Mouse (Mus musculus): Measurements from ENCODE around the gene Spsb1. TPM values are rescaled to one million over a fixed set of nuclear protein-coding genes. Genes with fewer than 3 reads are reported as not detected.

Spsb1 gene
- total RNA-seq, 2 experiments from 2014 or later, result 5.5 to 16.1 TPM

DNA sequence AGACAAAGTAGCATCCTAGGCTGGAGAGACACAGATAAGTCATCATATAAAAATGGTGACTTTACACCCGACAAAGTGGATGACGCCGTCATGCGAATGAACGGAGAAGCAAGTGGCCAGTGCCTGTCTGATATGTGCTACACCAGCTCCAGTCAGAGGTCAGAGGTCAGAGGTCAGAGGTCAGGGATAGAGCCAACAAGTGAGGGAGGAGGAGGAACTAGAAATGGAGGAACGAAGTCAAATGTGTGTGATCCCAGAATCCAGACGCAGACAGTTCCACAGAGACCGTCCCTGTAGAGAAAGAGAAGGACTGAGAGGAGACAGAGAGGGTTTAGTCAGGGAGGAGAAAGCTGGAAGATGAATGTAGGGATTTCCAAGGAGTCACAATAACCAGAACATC, 103.3 kb downstream of the Spsb1 start:
- no peak overlapping the region for H3K4me3 ChIP-seq
- intact Hi-C loops (cut with DNase I), result no loop called here
- TF ChIP-seq CTCF (IDR thresholded peaks at IDR 0.05), result no peak
- DNase-seq, result no peak
- H3K27ac ChIP-seq, result no peak overlapping the region

DNA sequence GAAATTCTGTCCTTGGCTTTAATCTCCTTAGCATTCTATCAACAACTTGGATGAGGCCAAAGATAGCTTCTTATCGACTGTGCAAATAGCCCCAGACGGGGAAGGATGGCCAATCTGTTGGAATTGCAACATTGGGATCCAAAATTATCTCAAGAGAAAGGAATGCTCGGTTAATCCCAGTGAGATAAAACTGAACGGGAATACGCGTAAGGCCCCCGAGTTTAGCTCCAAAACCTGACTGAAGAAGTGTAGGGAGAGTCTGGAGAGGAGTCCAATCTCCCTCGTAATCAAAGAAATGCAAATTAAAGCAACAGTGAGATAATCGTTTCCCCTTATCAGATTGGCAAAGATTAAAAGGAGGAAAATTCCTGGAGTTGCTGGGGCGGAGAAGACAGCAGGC, 104.2 kb downstream of the Spsb1 start:
- no peak for TF ChIP-seq CTCF (IDR thresholded peaks at IDR 0.05)
- intact Hi-C loops (cut with DNase I), result no loop called here
- DNase-seq, result no peak
- Histone ChIP-seq H3K4me3 (no peak overlapping the region), H3K27ac (peak overlapping the region; percentile 31; the same call in 1 of the 2 replicates)

DNA sequence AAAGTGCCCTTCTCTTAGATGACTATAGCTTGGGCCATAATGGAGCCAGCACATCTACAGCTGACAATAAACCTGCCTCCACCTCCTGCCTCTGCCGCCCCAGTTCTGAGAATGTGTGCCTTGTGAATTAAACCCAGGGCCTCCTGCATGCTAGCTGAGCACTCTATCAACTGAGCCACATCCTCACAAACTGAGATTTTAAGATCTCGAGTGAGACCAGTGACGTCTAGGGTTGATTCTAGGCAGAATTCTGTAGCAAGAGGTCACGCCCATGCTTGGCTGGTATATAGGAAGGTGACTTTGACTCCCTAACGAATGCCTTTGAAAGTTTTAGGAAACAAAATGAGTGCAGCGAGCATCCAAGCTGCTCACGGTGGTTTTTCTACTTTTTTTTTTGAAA, 104.8 kb downstream of the Spsb1 start:
- no peak for DNase-seq
- no peak overlapping the region for H3K4me3 ChIP-seq
- no peak overlapping the region for H3K27ac ChIP-seq
- no peak for TF ChIP-seq CTCF (IDR thresholded peaks at IDR 0.05)
- intact Hi-C loops (cut with DNase I), result no loop called here

DNA sequence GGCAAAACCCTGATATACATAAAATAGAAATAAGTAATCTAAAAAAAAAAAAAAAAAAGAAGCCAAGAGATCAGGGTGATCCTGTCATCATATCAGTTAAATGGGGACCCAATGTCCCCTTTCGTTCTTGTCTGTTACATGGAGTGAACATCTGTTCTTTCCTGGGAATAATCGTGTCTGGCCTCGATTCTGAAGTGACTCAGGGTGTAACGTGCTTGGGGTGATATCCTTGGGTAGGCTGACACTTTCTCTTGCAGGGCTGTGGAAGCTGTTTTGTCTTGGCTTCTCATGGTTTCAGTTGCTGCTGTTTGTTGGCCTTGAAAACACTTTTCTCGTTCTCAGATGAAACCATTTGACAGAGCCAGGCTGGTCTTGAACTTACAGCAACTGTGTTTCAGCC, 105.8 kb downstream of the Spsb1 start:
- H3K27ac ChIP-seq, result peak overlapping the region; percentile 24; the same call in 1 of the 2 replicates
- H3K4me3 ChIP-seq, result no peak overlapping the region
- DNase-seq, result no peak
- no peak for TF ChIP-seq CTCF (IDR thresholded peaks at IDR 0.05)
- intact Hi-C loops (cut with DNase I), result loop anchor here (2.0 kb wide), 1 partner anchor 36 kb away; no protein-coding TSS in a partner anchor

DNA sequence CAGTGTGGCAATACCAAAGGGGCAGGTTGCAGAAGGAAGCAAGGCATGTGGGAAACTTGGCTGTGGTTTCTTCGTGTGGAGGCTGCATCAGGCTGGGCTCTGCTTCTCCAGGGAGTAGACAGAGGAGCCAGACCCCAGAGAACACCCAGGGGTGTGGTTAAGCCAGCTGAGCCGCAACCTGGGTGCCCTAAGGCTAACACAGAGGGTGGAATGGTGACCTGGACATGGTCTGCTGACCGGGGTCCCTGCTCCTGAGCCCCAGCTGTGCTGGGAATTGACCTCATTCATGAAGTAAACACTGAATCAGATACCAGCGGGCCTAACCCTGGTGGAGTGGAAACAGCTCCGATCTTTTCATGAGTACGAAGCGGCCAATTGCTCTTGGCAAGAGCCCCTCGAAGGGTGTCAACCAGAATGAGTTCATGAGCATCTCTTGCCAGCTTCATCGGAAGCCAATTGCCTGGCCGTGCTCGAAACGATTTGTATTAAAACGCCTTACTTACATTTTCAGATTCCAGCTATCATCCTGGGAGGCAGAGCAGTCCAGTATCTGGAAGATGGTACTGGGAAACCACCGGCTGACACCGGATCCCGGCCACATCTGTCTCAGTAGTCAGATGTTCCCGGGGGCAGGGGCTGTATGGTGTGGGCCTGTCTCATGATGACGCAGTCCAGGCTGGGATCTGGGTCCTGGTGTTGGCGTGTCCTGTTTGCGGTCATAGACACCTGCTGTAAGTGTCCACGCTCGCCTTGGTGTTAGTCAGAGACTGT, 107.8 kb downstream of the Spsb1 start:
- peak; percentile 83 for DNase-seq
- Histone ChIP-seq H3K27ac (peak overlapping the region; percentile 79), H3K4me3 (no peak overlapping the region; the same call in 1 of the 2 replicates)
- no peak for TF ChIP-seq CTCF (IDR thresholded peaks at IDR 0.05)
- intact Hi-C loops (cut with DNase I), result no loop called here

Other genes starting within 250 kb of the Spsb1 start
- gene Tmem201, start 217.0 kb downstream of the Spsb1 start, total RNA-seq (2021), result 10 to 100 TPM; 37.2 to 51.0 TPM
- gene Slc25a33, start 180.8 kb downstream of the Spsb1 start, total RNA-seq (2021), result 10 to 100 TPM; 11.3 to 11.7 TPM
- gene H6pd, start 54.0 kb upstream of the Spsb1 start, total RNA-seq (2021), result 100 to 1,000 TPM in 1 of 2 experiments, 10 to 100 TPM in 1; 41.6 to 104 TPM
- gene Gpr157, start 132.3 kb upstream of the Spsb1 start, total RNA-seq (2021), result 10 to 100 TPM; 41.7 to 51.3 TPM
- gene Slc2a5, start 164.2 kb upstream of the Spsb1 start, total RNA-seq (2021), result not detected
- gene Slc2a7, start 193.9 kb upstream of the Spsb1 start, total RNA-seq (2021), result not detected
- not detected for gene Car6, start 246.3 kb upstream of the Spsb1 start, total RNA-seq (2021)